Mouse (Mus musculus) intestine, postnatal 0 days (tissue): Measurements from ENCODE around the gene Nelfb. TPM values are rescaled to one million over a fixed set of nuclear protein-coding genes. Genes with fewer than 3 reads are reported as not detected.
A peak's percentile ranks its signal among the peaks of the same experiment; 100 is the strongest.
"Not testable (repeated sequence)": the region's sequence is repeated elsewhere in the genome, so short reads cannot be mapped to it uniquely, and the experiment has no call there.

Experiments
- ATAC-seq: fragments of 200-750 bp; cut with Nextera tagmentation; 2 replicates; pipeline ENCODE4 v1.8.0; 2017; ENCODE audit warnings: mild to moderate bottlenecking, moderate TSS enrichment, moderate library complexity
- H3K27ac ChIP-seq: fragments of 300-500 bp; sonication (generic); 2 replicates; pipeline ENCODE4 v1.5.1; 2014; ENCODE audit warnings: mild to moderate bottlenecking, low read depth, low read length, moderate library complexity
- H3K27me3 ChIP-seq: fragments of 300-500 bp; sonication (generic); replicated peaks from 2 replicates; pipeline ENCODE4 v1.6.1; 2014; ENCODE audit warnings: low read length, mixed read lengths; ENCODE audit not compliant: control insufficient read depth, insufficient read depth
- H3K36me3 ChIP-seq: fragments of 300-500 bp; sonication (generic); 2 replicates; pipeline ENCODE4 v1.6.1; 2014; ENCODE audit warnings: mild to moderate bottlenecking, moderate library complexity; ENCODE audit not compliant: control insufficient read depth, insufficient read depth
- H3K4me1 ChIP-seq: fragments of 300-500 bp; sonication (generic); replicated peaks from 2 replicates; pipeline ENCODE4 v1.6.1; 2014; ENCODE audit warnings: antibody characterized with exemption, low read length, mixed read lengths; ENCODE audit not compliant: control insufficient read depth, insufficient read depth
- H3K4me2 ChIP-seq: fragments of 300-500 bp; sonication (generic); replicated peaks from 2 replicates; pipeline ENCODE4 v1.6.1; 2014; ENCODE audit warnings: low read depth, mild to moderate bottlenecking, moderate library complexity
- H3K4me3 ChIP-seq: fragments of 300-500 bp; sonication (generic); 2 replicates; pipeline ENCODE4 v1.5.1; 2014; ENCODE audit warnings: low read depth, low read length
- H3K9ac ChIP-seq: fragments of 300-500 bp; sonication (generic); 2 replicates; pipeline ENCODE4 v1.6.1; 2014; ENCODE audit warnings: mild to moderate bottlenecking, low read depth, low read length
- H3K9me3 ChIP-seq: fragments of 300-500 bp; sonication (generic); 2 replicates; pipeline ENCODE4 v1.6.1; 2016; ENCODE audit warnings: mixed run types; ENCODE audit not compliant: control insufficient read depth
- CTCF ChIP-seq: sonication (generic); IDR thresholded peaks from 2 replicates; pipeline ENCODE4 v1.5.1; 2016; ENCODE audit warnings: low read depth, mild to moderate bottlenecking, control low read depth, antibody characterized with exemption, moderate library complexity
- WGBS: fragments of 180-500 bp; shearing (Covaris S2); extraction: QIAGEN DNeasy Blood & Tissue Kit; methylation state at CpG from one replicate; pipeline ENCODE4 v1.1.7; 2014; 5-methylcytosine and 5-hydroxymethylcytosine counted together
- polyA plus RNA-seq: library from polyadenylated mRNA; unstranded; fragments of >200 nt; fragmentation: Nextera tagmentation; extraction: Ambion mirVana; gene quantifications from 2 replicates; pipeline ENCODE4 v1.2.1, GENCODE M21; 2015

The Nelfb gene
- 41.4 and 45.6 TPM in 2 replicates for polyA plus RNA-seq

GRCm38 (mm10) chr2:25211121-25211670 lies at the start of gene Nelfb:
Gene Nelfb (minus strand): TSS chr2:25211489.
- Histone ChIP-seq H3K27me3 (no peaks in the 10 kb centered on the region), H3K27ac (peak within 1 kb of the TSS; percentile 87), H3K9ac (peak within 1 kb of the TSS; percentile 85), H3K36me3 (peaks cover 25% of the 10 kb centered on the region), H3K4me1 (0 out of 2 replicates have a peak, but pooled peaks cover 8% of the 10 kb centered on the region), H3K4me2 (peak within 1 kb of the TSS; percentile 87), H3K9me3 (no peaks in the 10 kb centered on the region), H3K4me3 (peak within 1 kb of the TSS; percentile 95)
- WGBS = under 1% methylated on average over 44 of the region's 44 CpGs
- ATAC-seq = peak; percentile 81
- TF ChIP-seq CTCF = no peak

DNA sequence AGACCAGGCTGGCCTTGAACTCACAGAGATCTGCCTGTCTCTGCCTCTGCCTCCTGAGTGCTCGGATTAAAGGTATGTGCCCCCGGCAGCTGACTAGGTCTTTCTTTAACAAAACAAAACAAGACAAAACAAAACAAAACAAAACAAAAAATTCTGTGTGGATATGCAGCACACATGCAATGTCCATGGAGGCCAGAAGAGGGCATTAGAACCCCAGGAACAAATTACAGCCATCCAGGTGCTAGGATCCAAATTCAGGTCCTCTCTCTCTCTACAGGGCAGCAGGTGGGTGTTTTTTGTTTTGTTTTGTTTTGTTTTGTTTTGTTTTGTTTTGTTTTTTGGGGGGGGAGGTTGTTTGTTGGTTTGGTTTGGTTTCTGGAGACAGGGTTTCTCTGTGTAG lies 47.6 kb upstream of the Nelfb start:
- H3K36me3 ChIP-seq = no peaks in the 10 kb centered on the region
- WGBS = 66% methylated on average over 2 of the region's 2 CpGs
- no peak overlapping the region for H3K9ac ChIP-seq
- H3K4me2 ChIP-seq = no peak overlapping the region
- H3K27ac ChIP-seq = no peak overlapping the region
- H3K9me3 ChIP-seq = no peaks in the 10 kb centered on the region
- ATAC-seq = no peak
- H3K27me3 ChIP-seq = no peaks in the 10 kb centered on the region
- TF ChIP-seq CTCF = peak; percentile 72
- no peak overlapping the region for H3K4me3 ChIP-seq
- H3K4me1 ChIP-seq = no peaks in the 10 kb centered on the region

DNA sequence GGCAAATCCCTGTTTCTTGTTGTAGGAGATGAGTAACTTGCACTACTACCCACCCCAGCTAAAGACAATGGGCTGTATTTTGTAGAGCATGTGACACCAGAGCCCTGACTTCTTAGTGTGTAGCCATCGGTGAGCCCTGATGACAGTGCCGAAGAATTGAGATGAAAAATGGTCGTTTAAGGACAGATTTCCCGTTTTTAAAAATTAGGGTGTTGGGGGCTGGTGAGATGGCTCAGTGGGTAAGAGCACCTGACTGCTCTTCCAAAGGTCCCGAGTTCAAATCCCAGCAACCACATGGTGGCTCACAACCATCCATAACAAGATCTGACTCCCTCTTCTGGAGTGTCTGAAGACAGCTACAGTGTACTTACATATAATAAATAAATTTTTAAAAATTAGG lies 46.0 kb upstream of the Nelfb start:
- H3K27ac ChIP-seq, H3K27me3 ChIP-seq, H3K9me3 ChIP-seq, H3K9ac ChIP-seq, ATAC-seq, H3K4me3 ChIP-seq, H3K4me2 ChIP-seq, H3K4me1 ChIP-seq, H3K36me3 ChIP-seq: not testable (repeated sequence)
- WGBS = 79% methylated on average over 5 of the region's 5 CpGs

GRCm38 (mm10) chr2:25256443-25257109 lies 45.3 kb upstream of the Nelfb start:
- not testable (repeated sequence) for H3K4me1 ChIP-seq, H3K27me3 ChIP-seq, H3K9me3 ChIP-seq, ATAC-seq
- H3K36me3 ChIP-seq = peaks cover 13% of the 10 kb centered on the region; the same call in 1 of the 2 replicates
- TF ChIP-seq CTCF = peak; percentile 69
- peak overlapping the region; percentile 99 for H3K4me3 ChIP-seq
- 49% methylated on average over 11 of the region's 12 CpGs for WGBS
- H3K9ac ChIP-seq = peak overlapping the region; percentile 91
- H3K4me2 ChIP-seq = peak overlapping the region; percentile 93
- H3K27ac ChIP-seq = peak overlapping the region; percentile 82; the same call in 1 of the 2 replicates

DNA sequence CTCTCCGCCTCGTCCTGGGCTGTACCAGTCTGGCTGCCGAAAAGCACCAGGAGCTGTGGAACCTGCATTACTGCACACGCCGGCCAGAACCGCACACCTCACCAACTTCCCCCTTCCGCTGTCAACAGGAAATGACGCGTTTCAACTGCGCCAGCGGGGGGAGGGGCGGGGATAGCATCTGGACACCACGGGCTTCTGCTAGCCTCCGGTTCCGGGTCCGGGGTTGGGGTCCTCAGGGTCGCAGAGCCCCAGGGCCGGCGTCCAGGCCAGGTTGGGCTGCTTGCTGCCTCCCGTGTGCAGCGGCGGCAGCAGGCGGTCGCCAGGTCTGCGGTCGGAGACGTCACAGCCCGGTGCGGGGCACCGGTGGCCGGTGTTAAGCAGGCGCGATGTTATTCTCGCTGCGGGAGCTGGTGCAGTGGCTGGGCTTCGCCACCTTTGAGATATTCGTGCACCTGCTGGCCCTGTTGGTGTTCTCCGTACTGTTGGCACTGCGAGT lies 44.0 kb upstream of the Nelfb start, which contains the start of gene Tmem203:
Tmem203 (plus strand) TSS at position 156 of the 496 bp plus-strand sequence.
- Histone ChIP-seq H3K4me1 (no peaks in the 10 kb centered on the region), H3K9ac (peak within 1 kb of the TSS; percentile 91), H3K4me3 (peak within 1 kb of the TSS; percentile 99), H3K27me3 (no peaks in the 10 kb centered on the region), H3K27ac (peak within 1 kb of the TSS; percentile 82), H3K9me3 (no peaks in the 10 kb centered on the region), H3K4me2 (peak within 1 kb of the TSS; percentile 93), H3K36me3 (peaks cover 24% of the 10 kb centered on the region)
- peak; percentile 82 for ATAC-seq
- no peak for TF ChIP-seq CTCF
- WGBS = under 1% methylated on average over 39 of the region's 39 CpGs

DNA sequence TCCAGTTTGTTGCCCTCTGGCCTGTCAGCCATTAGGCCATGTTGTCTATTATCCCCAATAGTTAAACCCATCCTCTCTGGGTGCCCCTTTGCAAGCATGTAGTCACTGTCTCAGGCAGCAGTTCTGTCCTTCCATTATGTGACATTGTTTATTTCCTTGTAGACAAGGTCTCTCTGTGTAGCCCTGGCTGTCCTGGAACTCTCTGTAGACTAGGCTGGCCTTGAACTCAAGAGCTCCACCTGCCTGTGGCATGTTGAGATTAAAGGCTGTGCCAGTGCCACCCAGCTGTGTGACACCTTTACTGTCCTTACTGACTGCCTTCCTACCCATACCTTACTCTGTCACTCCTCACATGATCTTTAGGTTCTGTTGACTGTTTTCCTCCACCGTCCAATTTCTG lies 41.0 kb upstream of the Nelfb start:
- Histone ChIP-seq H3K4me1 (no peaks in the 10 kb centered on the region), H3K27me3 (no peaks in the 10 kb centered on the region), H3K36me3 (peaks cover 51% of the 10 kb centered on the region), H3K27ac (no peak overlapping the region), H3K9me3 (no peaks in the 10 kb centered on the region), H3K4me2 (no peak overlapping the region), H3K4me3 (no peak overlapping the region), H3K9ac (no peak overlapping the region)
- WGBS = 72% methylated on average over 1 of the region's 1 CpGs
- no peak; the same call in 1 of the 2 replicates for ATAC-seq
- TF ChIP-seq CTCF = peak; percentile 77
